Mouse (Mus musculus): ENCODE data around the gene Pask. TPM values are rescaled to one million over a fixed set of nuclear protein-coding genes. Genes with fewer than 3 reads are reported as not detected.

Gene Pask
- polyA plus RNA-seq, 1 experiment from 2014 or later = 6.0 TPM

DNA sequence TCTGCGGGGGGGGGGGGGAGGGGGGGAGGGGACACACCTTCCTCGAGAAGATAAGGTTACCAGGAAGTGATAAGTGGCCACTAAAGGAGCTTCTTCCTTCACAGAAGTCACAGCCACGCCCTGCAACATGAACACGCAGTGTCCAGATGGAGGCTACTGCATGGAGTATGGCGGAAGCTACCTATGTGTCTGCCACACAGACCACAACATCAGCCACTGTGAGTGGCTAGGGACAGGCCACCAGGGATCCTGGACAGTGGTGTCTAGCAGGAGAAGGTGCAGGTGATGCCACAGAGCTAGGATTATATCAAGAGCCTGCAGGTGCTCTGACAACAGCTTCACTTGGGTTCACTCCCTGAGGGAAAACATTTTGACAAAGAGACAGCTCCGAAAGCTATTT lies 71.5 kb downstream of the Pask start:
- TF ChIP-seq CTCF (IDR thresholded peaks at IDR 0.05; ENCODE audit: low read depth) = no peak
- no peaks in the 10 kb centered on the region for H3K9me3 ChIP-seq (replicated peaks; ENCODE audit: low read length)
- H3K4me2 ChIP-seq (ENCODE audit: low read length) = no peak overlapping the region
- no peaks in the 10 kb centered on the region for H3K4me1 ChIP-seq (replicated peaks; ENCODE audit: insufficient read depth, low read length)
- no peaks in the 10 kb centered on the region for H3K27me3 ChIP-seq (ENCODE audit: insufficient read depth, low read length)
- no peak overlapping the region for H3K4me3 ChIP-seq (replicated peaks; ENCODE audit: low read depth, low read length)
- H3K27ac ChIP-seq = no peak overlapping the region
- ATAC-seq (replicated peaks; ENCODE audit: low FRiP score, low read depth) (no peak), DNase-seq (ENCODE audit: low spot score) (no peak)
- no peak overlapping the region for H3K9ac ChIP-seq (ENCODE audit: low read depth, low read length)
- 77% methylated on average over 5 of the region's 6 CpGs for WGBS
- no peaks in the 10 kb centered on the region for H3K36me3 ChIP-seq (ENCODE audit: insufficient read depth, low read length)

DNA sequence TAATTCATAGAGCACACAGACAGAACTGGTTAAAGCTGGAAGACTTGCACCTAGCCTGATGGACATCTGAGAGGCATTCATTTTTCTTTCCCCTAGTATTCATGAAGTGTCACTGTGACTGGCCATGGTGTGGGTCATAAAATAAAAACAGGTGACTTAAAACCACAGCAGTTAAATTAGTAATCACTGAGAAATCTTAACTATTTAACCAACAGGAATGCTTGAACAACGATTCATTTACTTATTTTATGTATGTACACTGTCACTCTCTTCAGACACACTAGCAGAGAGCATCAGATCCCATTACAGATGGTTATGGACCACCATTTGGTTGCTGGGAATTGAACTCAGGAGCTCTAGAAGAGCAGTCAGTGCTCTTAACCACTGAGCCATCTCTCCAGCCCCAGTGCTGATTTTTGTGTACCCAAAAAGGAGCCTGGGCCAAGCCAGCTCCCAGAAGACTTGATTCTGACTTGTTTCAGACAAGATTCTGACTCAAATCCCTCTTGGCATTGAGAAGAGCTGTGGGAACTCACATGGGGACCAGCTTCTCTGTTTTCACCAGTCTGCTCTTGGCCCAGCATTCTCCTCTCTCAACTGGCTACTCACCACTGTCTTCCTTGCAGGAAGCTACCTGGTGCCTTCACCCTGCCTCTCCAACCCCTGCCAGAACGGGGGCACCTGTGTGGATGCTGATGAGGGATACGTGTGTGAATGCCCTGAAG lies 72.6 kb downstream of the Pask start:
- Histone ChIP-seq H3K4me3 (replicated peaks; ENCODE audit: low read depth, low read length) (no peak overlapping the region), H3K4me2 (ENCODE audit: low read length) (no peak overlapping the region), H3K27ac (no peak overlapping the region), H3K36me3 (ENCODE audit: insufficient read depth, low read length) (no peaks in the 10 kb centered on the region), H3K9ac (ENCODE audit: low read depth, low read length) (no peak overlapping the region), H3K9me3 (replicated peaks; ENCODE audit: low read length) (no peaks in the 10 kb centered on the region), H3K4me1 (replicated peaks; ENCODE audit: insufficient read depth, low read length) (no peaks in the 10 kb centered on the region), H3K27me3 (ENCODE audit: insufficient read depth, low read length) (no peaks in the 10 kb centered on the region)
- 73% methylated on average over 3 of the region's 3 CpGs for WGBS
- DNase-seq (ENCODE audit: low spot score) (no peak), ATAC-seq (replicated peaks; ENCODE audit: low FRiP score, low read depth) (no peak)
- TF ChIP-seq CTCF (IDR thresholded peaks at IDR 0.05; ENCODE audit: low read depth) = no peak

DNA sequence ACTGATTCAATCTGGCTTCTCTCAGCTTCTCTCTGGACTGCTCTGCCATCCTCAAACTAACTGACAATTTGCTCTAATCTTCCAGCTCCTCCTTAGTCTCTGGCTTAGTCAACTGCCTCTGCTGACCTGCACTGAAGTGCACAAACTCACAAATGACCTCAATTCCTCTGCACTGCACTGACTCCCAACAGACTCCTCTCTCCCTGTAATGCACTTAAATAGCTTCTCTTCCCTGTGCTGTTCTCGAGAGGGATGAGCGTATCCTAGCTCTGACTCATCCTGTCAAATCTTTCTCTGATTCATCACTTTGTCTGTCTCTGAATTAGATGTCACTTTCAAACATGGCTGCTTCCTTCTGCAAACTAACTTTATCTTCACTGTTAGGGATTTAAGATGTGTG lies 75.0 kb downstream of the Pask start:
- no peaks in the 10 kb centered on the region for H3K36me3 ChIP-seq (ENCODE audit: insufficient read depth, low read length)
- no peak overlapping the region for H3K27ac ChIP-seq
- no peak for TF ChIP-seq CTCF (IDR thresholded peaks at IDR 0.05; ENCODE audit: low read depth)
- 82% methylated on average over 2 of the region's 2 CpGs for WGBS
- no peak overlapping the region for H3K9ac ChIP-seq (ENCODE audit: low read depth, low read length)
- no peaks in the 10 kb centered on the region for H3K9me3 ChIP-seq (replicated peaks; ENCODE audit: low read length)
- H3K4me2 ChIP-seq (ENCODE audit: low read length) = no peak overlapping the region
- ATAC-seq (replicated peaks; ENCODE audit: low FRiP score, low read depth) (no peak), DNase-seq (ENCODE audit: low spot score) (no peak)
- no peak overlapping the region for H3K4me3 ChIP-seq (replicated peaks; ENCODE audit: low read depth, low read length)
- H3K27me3 ChIP-seq (ENCODE audit: insufficient read depth, low read length) = no peaks in the 10 kb centered on the region
- H3K4me1 ChIP-seq (replicated peaks; ENCODE audit: insufficient read depth, low read length) = no peaks in the 10 kb centered on the region

DNA sequence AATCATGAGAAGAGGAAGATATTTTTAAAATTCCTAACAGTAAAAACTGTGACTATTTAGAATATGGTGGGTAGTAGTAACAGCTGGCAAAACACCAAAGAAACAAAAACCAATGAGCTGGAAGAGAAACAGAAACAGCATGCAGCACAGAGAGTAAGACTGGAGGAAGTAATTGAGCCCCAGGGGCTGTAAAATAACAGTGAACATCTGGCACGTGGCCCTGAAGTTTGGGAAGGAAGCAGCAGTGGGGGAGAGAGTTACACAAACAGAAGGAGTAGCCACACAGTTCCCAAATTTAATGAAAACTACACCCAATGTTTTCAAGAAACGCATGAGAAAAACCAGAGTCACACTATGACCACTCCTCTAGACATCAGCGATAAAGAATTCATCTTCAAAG lies 76.1 kb downstream of the Pask start:
- no peaks in the 10 kb centered on the region for H3K9me3 ChIP-seq (replicated peaks; ENCODE audit: low read length)
- ATAC-seq (replicated peaks; ENCODE audit: low FRiP score, low read depth) (no peak), DNase-seq (ENCODE audit: low spot score) (peak; percentile 41)
- H3K36me3 ChIP-seq (ENCODE audit: insufficient read depth, low read length) = no peaks in the 10 kb centered on the region
- H3K4me1 ChIP-seq (replicated peaks; ENCODE audit: insufficient read depth, low read length) = no peaks in the 10 kb centered on the region
- no peak overlapping the region for H3K9ac ChIP-seq (ENCODE audit: low read depth, low read length)
- 15% methylated on average over 3 of the region's 3 CpGs for WGBS
- no peaks in the 10 kb centered on the region for H3K27me3 ChIP-seq (ENCODE audit: insufficient read depth, low read length)
- no peak overlapping the region for H3K4me2 ChIP-seq (ENCODE audit: low read length)
- H3K27ac ChIP-seq = no peak overlapping the region
- no peak overlapping the region for H3K4me3 ChIP-seq (replicated peaks; ENCODE audit: low read depth, low read length)
- no peak for TF ChIP-seq CTCF (IDR thresholded peaks at IDR 0.05; ENCODE audit: low read depth)

Small RNA genes within 50 kb of the gene (microRNA-seq; reads per million reads assigned to microRNA genes)
- gene Mir6345 = not detected
- 0.80 reads per million for gene Mir6901
- gene Mir6902 = not detected

Other genes starting within 250 kb of the Pask start
- gene Kif1a, start 241.5 kb downstream of the Pask start, polyA plus RNA-seq (2015; fragmentation: Nextera tagmentation; extraction: Ambion mirVana) = 3.7 and 4.8 TPM in 2 replicates
- 0.24 and 0.33 TPM in 2 replicates for gene Agxt, start 208.2 kb downstream of the Pask start, polyA plus RNA-seq (2015; fragmentation: Nextera tagmentation; extraction: Ambion mirVana)
- 3.1 and 3.4 TPM in 2 replicates for gene 2310007B03Rik, start 182.5 kb downstream of the Pask start, polyA plus RNA-seq (2015; fragmentation: Nextera tagmentation; extraction: Ambion mirVana)
- 0.06 and 0.14 TPM in 2 replicates for gene Crocc2, start 174.8 kb downstream of the Pask start, polyA plus RNA-seq (2015; fragmentation: Nextera tagmentation; extraction: Ambion mirVana)
- 5.1 and 6.1 TPM in 2 replicates for gene Sned1, start 107.6 kb downstream of the Pask start, polyA plus RNA-seq (2015; fragmentation: Nextera tagmentation; extraction: Ambion mirVana)
- 20.1 and 22.2 TPM in 2 replicates for gene Mterf4, start 37.6 kb downstream of the Pask start, polyA plus RNA-seq (2015; fragmentation: Nextera tagmentation; extraction: Ambion mirVana)
- gene Ppp1r7, start 628 bp downstream of the Pask start, polyA plus RNA-seq (2015; fragmentation: Nextera tagmentation; extraction: Ambion mirVana) = 47.9 and 51.4 TPM in 2 replicates
- gene Ano7, start 30.4 kb upstream of the Pask start, polyA plus RNA-seq (2015; fragmentation: Nextera tagmentation; extraction: Ambion mirVana) = 0.26 and 0.31 TPM in 2 replicates
- 151 and 160 TPM in 2 replicates for gene Hdlbp, start 135.3 kb upstream of the Pask start, polyA plus RNA-seq (2015; fragmentation: Nextera tagmentation; extraction: Ambion mirVana)
- 8.0 and 9.1 TPM in 2 replicates for gene Farp2, start 168.6 kb upstream of the Pask start, polyA plus RNA-seq (2015; fragmentation: Nextera tagmentation; extraction: Ambion mirVana)